Mouse (Mus musculus): ENCODE measurements around the gene Rasd2. TPM values are rescaled to one million over a fixed set of nuclear protein-coding genes. Genes with fewer than 3 reads are reported as not detected.
A peak's percentile ranks its signal among the peaks of the same experiment; 100 is the strongest.

Rasd2 gene
- total RNA-seq, 2 experiments from 2014 or later: 1.3 to 1.5 TPM

GRCm38 (mm10) chr8:75219877-75220738 is 6.4 kb downstream of the Rasd2 start:
- DNase-seq: no peak

DNA sequence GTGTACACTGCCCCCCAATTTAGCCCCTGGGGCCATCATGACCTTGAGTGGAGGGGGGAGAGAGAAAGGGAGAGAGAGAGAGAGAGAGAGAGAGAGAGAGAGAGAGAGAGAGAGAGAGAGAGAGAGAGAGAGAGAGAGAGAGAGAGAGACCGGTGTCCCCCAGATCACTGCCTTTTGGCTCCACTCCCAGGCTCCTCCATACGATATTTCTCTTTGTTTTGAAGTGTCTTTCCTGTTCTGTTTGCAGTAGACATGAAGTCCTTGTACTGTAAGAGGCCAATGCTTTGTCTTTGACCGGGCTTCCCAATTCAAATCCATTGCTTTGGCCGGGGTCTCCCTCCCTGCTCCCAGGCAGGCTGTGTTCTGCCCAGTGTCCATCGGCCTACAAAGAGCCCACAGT is 8.9 kb downstream of the Rasd2 start:
- no peak for DNase-seq

- DNase-seq: no peak
These were observed 13.0 kb downstream of the Rasd2 start for GRCm38 (mm10) chr8:75226773-75227172.

DNA sequence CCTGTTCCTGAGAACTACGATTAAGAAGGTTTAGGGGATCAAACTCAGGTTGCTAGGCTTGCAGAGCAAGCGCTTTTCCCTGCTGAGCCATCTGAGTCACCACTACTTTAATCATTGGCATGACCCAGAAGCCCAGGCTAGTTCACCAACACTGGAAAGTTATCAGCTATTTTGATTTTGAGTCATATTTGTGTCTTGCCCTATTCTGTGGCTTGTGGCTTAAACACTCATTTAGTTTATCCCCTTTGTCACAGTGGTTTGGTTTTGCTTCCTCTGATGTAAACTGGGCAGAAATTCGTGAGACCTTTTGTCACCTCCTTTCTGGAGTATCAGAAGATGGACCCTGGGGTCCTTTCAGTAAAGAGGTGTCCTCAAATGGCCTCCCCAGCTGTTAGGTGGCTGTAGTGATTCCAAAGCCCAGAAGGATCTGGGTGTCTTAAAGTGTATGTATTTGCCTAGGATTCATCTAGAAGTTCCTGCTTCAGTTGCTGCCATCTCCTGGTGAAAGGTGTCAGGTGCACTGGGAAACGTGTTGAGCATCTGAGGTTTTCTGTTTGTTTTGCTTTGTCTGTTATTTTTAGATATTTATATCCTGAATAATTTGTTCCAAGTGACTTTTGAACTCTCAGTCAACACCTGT is 20.3 kb downstream of the Rasd2 start:
- DNase-seq: no peak

DNA sequence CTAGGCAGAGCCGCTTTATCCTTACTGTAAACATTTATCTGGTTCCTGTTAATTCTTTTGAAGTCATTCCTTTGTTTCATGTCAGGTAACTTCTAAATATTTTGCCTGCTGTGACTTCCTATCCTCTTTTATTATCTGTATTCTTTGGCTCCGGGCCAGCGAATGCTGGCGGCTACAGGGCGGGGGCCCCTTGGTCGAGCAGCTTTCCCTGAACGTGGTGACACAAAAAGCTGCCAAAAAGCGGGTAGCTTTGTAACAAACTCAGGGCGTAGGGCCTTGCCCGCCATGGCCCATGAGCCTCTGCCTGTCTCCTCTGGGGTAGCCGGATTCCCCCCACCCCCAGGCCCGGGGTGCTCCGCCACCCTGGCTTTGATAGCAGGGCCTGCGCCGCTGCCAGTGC is 33.6 kb downstream of the Rasd2 start:
- DNase-seq: no peak

GRCm38 (mm10) chr8:75249186-75249585 is 35.4 kb downstream of the Rasd2 start:
- DNase-seq: no peak

DNA sequence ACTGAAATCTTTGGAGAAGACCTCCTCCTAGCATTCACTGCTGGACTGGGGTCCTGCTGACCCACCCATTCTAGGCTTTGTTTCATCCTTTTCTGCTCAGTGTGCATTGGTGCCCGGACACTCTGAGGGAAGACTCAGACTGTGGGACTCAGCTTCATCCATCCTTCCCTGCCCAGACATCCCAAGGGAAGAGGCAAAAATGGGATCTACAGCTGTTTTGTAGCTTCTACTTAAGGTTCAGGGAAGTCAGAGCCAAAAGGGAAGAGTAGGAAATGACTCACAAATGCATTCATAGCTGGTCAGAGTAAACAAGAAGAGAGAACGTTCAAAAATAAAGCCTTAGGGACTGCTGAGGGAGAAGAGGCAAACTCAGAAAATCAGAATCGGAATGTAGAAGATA is 40.3 kb downstream of the Rasd2 start:
- peak; percentile 22 for DNase-seq

- no peak for DNase-seq
These were observed 41.9 kb downstream of the Rasd2 start for GRCm38 (mm10) chr8:75255635-75256034.

GRCm38 (mm10) chr8:75272166-75272565 is 58.4 kb downstream of the Rasd2 start:
- no peak for DNase-seq

Other genes with a start within 250 kb of the Rasd2 start
- gene Hmgxb4, start 220.6 kb upstream of the Rasd2 start, total RNA-seq (2021): 1 to 10 TPM; 7.2 to 8.6 TPM
- gene Tom1, start 180.2 kb upstream of the Rasd2 start, total RNA-seq (2021): 10 to 100 TPM; 38.6 to 47.8 TPM
- 1 to 10 TPM; 4.0 to 7.4 TPM for gene Hmox1, start 120.3 kb upstream of the Rasd2 start, total RNA-seq (2021)
- gene Mcm5, start 104.4 kb upstream of the Rasd2 start, total RNA-seq (2021): 1 to 10 TPM; 1.2 to 2.2 TPM
- under 1 TPM; 0.36 to 0.54 TPM for gene Gm10358, start 192.6 kb downstream of the Rasd2 start, total RNA-seq (2021)
- not detected for gene Iqcm, start 234.8 kb downstream of the Rasd2 start, total RNA-seq (2021)